Mouse (Mus musculus) ovary, postnatal 10 days (tissue): ENCODE measurements around the gene Akr1cl.
"Not testable (repeated sequence)": the region's sequence is repeated elsewhere in the genome, so short reads cannot be mapped to it uniquely, and the experiment has no call there.

ENCODE experiments used
- DNase-seq: peaks from one replicate; pipeline ENCODE4 v3.0.0; 2022; ENCODE audit warnings: low spot score

The Akr1cl gene

DNA sequence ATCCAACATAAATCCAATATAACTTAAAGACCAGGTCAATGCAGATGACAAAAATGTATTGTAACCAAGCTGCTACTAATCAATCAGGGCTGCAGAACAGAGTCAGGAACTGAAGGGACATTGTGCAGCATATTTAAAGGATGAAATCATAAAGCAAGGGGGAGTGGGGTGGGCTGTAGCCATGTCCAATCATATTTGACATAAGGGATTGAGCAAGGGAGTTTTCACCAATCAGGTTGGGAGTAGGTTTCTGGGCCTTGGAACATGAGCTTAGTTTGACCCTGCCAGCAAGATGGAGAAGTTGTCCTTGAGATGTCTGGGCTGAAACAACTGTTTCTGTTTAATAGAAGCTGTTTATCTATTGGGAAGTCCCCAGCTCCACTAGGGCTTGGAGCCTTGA lies at the start of gene Akr1cl:
Gene Akr1cl, minus strand, starts transcription at position 119 of the 400 bp plus-strand sequence.
- no peak for DNase-seq

GRCm38 (mm10) chr1:65082188-65082587 lies 49.6 kb upstream of the Akr1cl start, which contains the start of gene Crygb:
Gene Crygb, minus strand, starts transcription at chr1:65082288.
- DNase-seq: no peak

DNA sequence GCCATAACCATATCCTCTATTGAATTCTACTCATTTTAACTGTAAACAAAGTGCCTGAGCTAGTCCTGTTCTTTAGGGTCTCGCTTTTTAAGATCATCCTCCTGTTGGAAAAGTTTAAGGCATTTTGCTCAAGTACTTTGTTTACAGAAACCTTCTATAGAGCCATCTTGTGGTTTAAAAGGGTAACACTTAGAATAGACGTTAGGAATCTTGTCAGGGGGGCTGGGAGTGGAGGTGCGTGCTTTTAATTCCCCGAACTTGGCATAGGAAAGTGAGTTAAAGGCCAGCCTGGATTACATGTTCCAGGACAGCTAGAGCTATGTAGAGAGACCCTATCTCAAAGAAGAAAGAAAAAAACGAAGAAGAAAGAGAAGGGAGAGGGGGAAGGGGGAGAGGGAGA lies 43.0 kb upstream of the Akr1cl start:
- no peak for DNase-seq

GRCm38 (mm10) chr1:65073589-65073988 lies 41.0 kb upstream of the Akr1cl start, which contains the start of gene Crygc:
Gene Crygc, minus strand, starts transcription at chr1:65073689.
- no peak for DNase-seq

GRCm38 (mm10) chr1:65067842-65068241 lies 35.3 kb upstream of the Akr1cl start:
- no peak for DNase-seq

GRCm38 (mm10) chr1:65064201-65064600 lies 31.6 kb upstream of the Akr1cl start:
- no peak for DNase-seq

DNA sequence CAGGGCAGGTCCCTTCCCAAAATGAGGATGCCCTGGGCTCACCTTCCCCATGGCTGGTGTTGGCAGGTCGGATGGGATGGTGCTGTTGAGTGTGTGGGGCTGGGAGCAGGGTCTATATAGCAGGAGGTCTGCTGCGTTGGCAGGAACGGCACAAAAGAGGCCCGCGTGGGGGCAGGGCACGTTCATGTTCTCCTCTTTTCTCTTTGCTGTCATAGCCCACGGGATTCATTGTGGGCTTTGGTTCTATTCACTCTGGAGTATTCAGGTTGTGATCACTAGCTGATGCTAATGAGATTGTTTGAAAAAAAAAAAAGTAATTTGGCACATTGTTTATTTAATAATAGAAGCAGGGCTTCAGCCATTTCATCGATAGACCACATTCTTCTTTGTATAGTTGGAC lies 30.8 kb upstream of the Akr1cl start, which contains the start of gene Crygd:
Gene Crygd, minus strand, starts transcription at position 101 of the 400 bp plus-strand sequence.
- no peak for DNase-seq

DNA sequence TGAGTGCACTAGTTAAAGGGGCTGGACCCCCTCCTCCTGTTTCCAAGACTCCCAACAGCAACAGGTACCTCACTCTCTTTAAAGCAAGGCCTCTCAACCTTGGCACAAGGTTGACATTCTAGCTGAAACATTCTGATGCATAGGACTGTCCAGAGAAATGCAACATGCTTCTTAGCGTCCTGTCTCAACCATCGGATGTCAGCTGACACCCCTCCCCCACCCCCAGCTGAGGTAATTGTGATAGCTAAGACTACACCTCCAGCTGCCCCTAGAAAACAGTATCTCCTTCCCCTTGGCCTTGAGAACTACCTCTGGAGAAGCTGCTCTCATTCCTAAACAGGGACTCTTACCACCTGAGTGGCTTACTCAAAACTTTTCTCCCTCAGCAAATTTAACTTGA lies 19.6 kb upstream of the Akr1cl start:
- DNase-seq: no peak

GRCm38 (mm10) chr1:65051696-65052095 lies 19.1 kb upstream of the Akr1cl start:
- DNase-seq: no peak

GRCm38 (mm10) chr1:65050952-65051351 lies 18.4 kb upstream of the Akr1cl start, which contains the start of gene Cryge:
Gene Cryge, minus strand, starts transcription at chr1:65051149.
- DNase-seq: not testable (repeated sequence)

GRCm38 (mm10) chr1:65048781-65049180 lies 16.2 kb upstream of the Akr1cl start:
- DNase-seq: no peak

DNA sequence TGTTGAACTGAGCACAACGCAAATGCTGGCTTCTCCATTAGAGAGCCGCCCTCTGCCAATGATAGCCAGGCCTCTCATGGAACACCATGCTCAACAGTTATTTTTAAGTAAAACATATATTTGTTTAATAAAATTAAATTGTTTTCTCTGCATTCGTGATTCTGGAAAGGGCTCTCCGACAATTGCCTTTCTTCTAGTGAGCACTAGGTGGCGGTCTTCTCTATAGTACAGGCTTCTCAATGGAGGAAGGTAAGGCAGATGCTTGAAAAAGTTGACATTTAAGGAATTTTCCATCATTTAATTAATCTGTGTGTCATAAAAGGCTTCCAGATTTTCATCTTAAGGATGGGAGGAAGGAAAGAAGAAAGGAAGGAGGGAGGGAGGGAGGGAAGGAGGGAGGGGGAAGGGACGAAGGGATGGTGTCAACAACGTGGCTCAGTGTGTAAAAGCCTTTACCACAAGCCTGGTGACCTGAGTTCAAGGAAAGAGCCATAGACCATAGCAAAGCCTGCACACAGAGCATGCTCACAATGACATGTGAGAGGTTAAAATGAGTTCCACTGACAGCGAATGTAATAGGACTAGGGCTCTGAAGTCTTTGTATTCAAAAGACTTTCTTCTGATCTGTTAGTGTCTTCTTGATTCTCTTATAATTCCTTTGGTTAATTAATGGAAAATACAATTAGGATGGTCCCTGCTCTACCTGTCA lies 14.0 kb upstream of the Akr1cl start:
- DNase-seq: no peak

DNA sequence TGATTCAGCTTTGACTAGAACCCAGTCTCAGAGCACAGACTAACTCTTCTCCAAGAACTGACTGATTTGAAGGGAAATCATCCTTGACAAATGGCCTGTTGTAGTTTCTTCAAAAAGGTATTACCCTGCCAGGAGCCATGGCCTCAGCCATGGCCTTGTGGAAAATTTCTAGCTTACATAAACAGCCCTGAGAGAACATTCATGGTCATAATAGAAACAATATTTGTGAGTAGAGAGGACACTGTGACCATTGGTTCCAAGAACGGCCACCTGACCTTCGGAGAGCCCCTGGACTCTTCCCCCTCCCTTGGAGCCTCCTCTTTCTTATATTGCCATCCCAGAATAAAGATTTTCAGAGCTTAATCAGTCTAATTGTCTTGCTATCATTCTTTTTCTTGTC lies 10.9 kb upstream of the Akr1cl start:
- no peak for DNase-seq

DNA sequence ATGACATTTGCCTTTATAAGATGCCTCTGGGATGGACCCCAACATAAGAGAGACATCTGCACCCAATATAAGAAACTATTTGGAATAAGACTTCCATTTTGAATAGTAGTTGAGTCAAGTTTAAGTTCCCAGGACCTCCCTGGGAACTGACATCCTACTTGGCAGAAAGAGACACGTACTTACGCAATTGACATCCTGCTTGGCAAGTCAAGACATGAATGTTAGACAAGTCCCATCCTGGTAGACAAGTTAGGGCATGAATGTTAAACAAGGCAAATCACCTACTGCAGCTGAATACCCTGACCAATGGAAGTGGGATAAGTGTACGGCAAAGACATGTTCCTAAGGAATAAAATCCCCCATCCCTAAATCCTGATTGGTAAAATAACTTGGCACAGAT lies 9.3 kb upstream of the Akr1cl start:
- no peak for DNase-seq

DNA sequence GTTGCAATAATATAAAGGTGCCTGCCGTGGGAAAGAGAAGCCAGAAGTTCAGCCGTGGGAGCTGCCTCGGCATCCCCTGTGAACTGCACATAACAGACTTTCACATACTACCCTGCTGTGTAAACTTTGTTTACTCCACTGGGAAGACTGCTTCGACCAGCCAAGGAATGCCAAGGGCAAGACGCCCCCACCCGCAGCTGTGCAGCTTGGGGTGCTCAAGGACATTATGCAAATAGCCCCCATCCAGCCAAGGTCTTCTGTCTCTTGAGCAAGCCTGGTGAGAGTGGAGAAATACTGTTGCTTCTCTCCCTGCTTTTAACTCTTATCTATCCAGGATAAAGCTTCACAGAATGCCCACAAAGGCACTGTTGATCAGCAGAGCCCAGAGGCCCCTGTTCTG lies 8.2 kb upstream of the Akr1cl start:
- DNase-seq: no peak

DNA sequence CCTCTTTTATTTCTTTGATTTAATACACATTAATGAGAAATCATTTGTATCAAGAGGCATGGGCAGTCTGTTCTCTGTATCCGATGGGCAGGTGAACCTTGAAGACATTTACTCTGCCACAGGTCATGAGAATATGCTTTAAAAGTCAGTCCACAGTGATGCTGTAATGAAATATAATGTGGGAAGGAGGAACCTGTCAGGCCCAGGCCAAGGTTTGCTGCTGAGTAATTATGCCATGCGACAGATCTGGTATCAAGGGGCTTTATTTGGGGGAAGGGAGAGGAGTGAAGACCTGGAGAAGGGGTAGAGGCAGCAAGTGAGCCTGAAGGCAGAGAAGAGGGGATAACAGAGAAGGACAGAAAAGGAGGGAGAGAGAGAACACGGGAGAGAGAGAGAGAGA lies 7.1 kb upstream of the Akr1cl start:
- no peak for DNase-seq

DNA sequence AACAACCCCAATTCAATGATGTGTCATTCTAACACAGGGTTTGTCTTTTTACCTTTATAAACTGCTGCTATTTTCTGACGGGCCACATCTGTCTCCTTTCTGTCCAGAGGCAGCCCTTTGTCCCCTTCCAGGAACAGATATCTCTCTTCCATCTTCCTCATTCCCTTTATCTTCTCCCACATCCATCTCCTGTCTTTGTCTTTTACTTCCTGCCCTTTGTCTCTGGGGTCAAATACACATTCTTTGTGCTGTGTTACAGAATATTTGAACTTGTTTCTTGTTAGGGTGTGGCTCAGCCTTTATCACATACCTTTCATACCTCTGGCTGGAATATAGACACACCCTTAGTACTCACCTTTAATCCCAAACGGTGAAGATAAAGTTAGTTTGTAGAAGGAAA lies 5.0 kb upstream of the Akr1cl start:
- no peak for DNase-seq

DNA sequence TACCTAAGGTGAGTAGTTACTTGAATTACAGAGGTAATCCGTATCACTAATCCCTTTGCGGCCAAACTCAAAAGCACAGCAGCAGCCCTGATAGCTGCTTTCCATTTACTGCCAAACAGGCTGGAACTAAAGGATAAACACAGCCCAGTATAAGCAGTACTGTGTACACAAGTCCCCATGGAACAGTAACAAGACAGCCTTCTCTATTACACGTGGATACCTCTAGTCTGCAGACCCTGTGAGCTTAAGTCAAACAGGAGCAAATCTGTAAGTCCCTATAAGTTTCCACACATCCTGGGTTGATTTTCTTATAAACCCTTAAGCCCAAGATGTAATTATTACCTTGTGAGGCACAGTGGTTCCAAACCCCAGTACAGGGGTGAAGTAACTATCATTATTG lies 3.0 kb upstream of the Akr1cl start:
- no peak for DNase-seq

DNA sequence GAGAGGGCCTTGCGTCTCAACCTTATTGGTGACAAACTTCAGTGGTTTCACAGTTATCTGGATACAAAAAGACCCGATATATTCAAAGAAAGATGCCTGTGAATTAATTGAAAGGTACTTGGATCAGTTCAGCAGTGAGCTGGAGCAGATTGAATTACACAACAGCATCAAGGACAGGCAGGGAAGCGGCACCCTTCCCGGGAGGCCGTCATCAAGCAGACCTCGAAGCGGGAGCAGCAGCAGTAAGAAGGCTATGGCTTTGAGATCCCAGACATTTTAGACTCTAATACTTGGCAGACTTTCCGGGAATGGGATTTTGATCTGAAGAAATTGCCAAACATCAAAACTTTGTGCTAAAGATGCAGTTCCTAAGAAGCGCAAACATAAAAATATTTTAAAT lies 4.4 kb downstream of the Akr1cl start:
- DNase-seq: no peak

DNA sequence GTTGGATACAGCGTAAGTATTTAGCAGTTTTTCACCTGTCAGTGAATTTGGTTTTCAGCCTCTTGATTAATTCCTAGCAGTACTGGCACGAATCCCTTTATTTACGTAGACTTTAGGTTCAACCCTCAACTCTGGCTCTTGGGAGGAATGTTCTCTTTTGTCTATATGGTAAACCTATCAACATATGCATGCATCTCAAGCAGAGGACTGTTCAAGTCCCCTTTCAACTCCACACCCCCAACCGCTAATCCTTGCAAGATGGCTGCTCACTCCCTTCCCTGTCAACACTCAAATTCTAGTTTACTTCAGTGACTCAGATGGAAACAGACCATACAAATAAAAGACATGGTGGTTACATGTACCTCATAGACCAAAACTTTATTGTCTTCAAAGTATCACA lies 19.8 kb downstream of the Akr1cl start:
- no peak for DNase-seq

DNA sequence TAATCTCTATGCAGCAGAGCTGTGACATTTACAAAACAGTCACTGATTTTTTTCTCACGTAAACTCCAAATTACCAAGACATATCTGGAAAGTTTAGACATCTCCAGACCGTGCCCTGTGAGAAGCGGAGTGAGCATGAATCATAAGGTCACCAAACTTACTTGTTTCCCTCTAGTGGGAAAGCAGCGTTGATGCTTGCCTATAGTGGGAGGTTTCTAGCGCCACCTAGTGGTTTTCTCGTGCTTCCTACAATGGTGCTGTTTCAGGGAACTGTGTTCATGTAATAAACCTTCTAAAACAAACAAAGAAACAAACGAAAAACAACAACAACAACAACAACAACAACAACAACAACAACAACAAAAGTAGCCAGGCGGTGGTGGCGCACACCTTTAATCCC lies 22.4 kb downstream of the Akr1cl start:
- DNase-seq: no peak

DNA sequence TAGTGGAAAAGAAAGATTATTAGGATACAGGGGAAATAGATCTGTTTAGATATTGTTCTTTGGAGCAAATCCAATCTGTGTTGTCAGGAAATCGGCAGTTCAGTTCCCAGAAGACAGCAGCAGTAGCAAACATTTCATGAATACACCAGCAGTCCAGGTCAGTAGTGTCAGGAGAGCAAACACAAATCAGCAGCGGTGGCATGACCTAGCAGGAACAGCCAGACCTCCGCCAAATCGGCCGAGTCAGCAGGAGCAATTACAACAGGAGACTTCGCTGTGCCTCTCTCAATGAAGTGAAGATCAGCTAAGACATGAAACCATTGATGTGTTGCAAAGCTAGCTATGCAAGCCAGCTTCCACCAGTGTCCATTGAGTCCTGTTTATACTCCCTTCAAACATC lies 27.0 kb downstream of the Akr1cl start:
- no peak for DNase-seq

DNA sequence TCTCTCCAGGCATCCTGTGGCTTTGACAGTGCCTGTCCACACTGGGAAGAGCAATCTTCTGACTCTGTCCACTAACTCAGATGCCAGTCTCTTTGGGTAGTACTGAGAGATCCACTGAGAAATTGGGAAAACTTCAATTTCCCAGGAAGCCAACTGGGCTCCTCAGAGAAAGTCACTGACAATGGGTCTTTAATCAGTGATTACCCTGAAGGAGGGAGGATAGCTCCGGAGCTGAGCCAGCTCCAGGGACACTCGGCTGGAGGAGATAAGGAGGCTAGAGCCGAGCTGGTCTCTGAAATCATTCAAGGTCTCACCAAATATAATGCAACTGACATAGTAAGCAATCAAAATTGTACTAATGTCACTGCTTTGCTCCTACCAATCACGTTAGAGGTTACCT lies 28.0 kb downstream of the Akr1cl start:
- DNase-seq: no peak

- no peak for DNase-seq
These were observed 39.4 kb downstream of the Akr1cl start for GRCm38 (mm10) chr1:64993206-64993605.
